Mouse (Mus musculus): Measurements from ENCODE around the gene Panx2. TPM values are rescaled to one million over a fixed set of nuclear protein-coding genes. Genes with fewer than 3 reads are reported as not detected.

Gene Panx2
- total and polyA plus RNA-seq, 3 experiments = not detected

GRCm38 (mm10) chr15:89060811-89061460 is 1.4 kb downstream of the Panx2 start:
- Histone ChIP-seq H3K4me2 (ENCODE audit: insufficient read depth, low read depth, poor library complexity, severe bottlenecking) (no peak overlapping the region), H3K4me1 (ENCODE audit: control insufficient read depth in 1 of 2, insufficient read depth in 2 of 2) (no peaks in the 10 kb centered on the region), H3K27ac (ENCODE audit: insufficient read depth, low read depth) (no peak overlapping the region), H3K79me2 (replicated peaks; ENCODE audit: control insufficient read depth, extremely low read depth, insufficient read depth, poor library complexity, severe bottlenecking) (no peaks in the 10 kb centered on the region), H3K9me3 (replicated peaks; ENCODE audit: low read length) (peaks cover 6% of the 10 kb centered on the region), H3K9ac (ENCODE audit: insufficient read depth, low read depth) (no peak overlapping the region), H3K4me3 (replicated peaks in 1 of 3; ENCODE audit: low read depth in 2 of 3, low read length in 2 of 3, poor library complexity in 1 of 3) (no peak overlapping the region), H3K36me3 (replicated peaks in 1 of 2; ENCODE audit: control insufficient read depth in 1 of 2, insufficient read depth in 1 of 2, low read length in 1 of 2) (no peaks in the 10 kb centered on the region), H3K27me3 (replicated peaks) (peaks cover 82% of the 10 kb centered on the region)
- in situ Hi-C loops (cut with MboI; ENCODE audit: low pct_ligation_motif_present, low pct_unique_long_range_greater_than_20kb, low sequenced_read_pairs) (loop anchor here (25.0 kb wide), 1 partner anchor 99 kb away; the partner anchor contains the start of gene Ttll8), dilution Hi-C loops (cut with MboI; ENCODE audit: extremely low pct_ligation_motif_present, extremely low pct_unique_long_range_greater_than_20kb, low sequenced_read_pairs) (no loop called here)
- DNase-seq (ENCODE audit: extremely low read depth) = no peak
- TF ChIP-seq CHD1 (IDR thresholded peaks at IDR 0.05; ENCODE audit: low read depth, low read length) (no peak), ELF1 (IDR thresholded peaks at IDR 0.05; ENCODE audit: low read depth, low read length) (no peak), GABPA (IDR thresholded peaks at IDR 0.05; ENCODE audit: insufficient replicate concordance, low read depth, low read length) (no peak), IRF4 (IDR thresholded peaks at IDR 0.05; ENCODE audit: low read depth, low read length) (no peak), USF1 (IDR thresholded peaks at IDR 0.05; ENCODE audit: low read depth, low read length) (no peak), JUND (conservative IDR thresholded peaks at IDR 0.05; ENCODE audit: low read depth, low read length) (no peak), KAT2A (IDR thresholded peaks at IDR 0.05; ENCODE audit: insufficient replicate concordance, low read length) (no peak), MAX (IDR thresholded peaks at IDR 0.05; ENCODE audit: low read length) (no peak), ZC3H11A (IDR thresholded peaks at IDR 0.05; ENCODE audit: low read depth, low read length) (no peak), TCF12 (IDR thresholded peaks at IDR 0.05; ENCODE audit: low read depth, low read length) (no peak), MXI1 (IDR thresholded peaks at IDR 0.05; ENCODE audit: low read depth, low read length) (no peak), ZKSCAN1 (IDR thresholded peaks at IDR 0.05; ENCODE audit: borderline replicate concordance, low read depth, low read length) (no peak), POLR2AphosphoS2 (IDR thresholded peaks at IDR 0.05; ENCODE audit: low read depth, low read length) (no peak), MAZ (IDR thresholded peaks at IDR 0.05; ENCODE audit: low read depth, low read length) (no peak), MEF2A (IDR thresholded peaks at IDR 0.05; ENCODE audit: borderline replicate concordance, low read depth, low read length) (no peak), POLR2A (IDR thresholded peaks at IDR 0.05; ENCODE audit: low read depth, low read length) (no peak), HCFC1 (IDR thresholded peaks at IDR 0.05; ENCODE audit: low read depth, low read length) (no peak), PAX5 (IDR thresholded peaks at IDR 0.05; ENCODE audit: low read length) (no peak), SMC3 (IDR thresholded peaks at IDR 0.05; ENCODE audit: low read depth, low read length) (no peak)

- H3K79me2 ChIP-seq (replicated peaks; ENCODE audit: control insufficient read depth, extremely low read depth, insufficient read depth, poor library complexity, severe bottlenecking) = no peaks in the 10 kb centered on the region
- no peak overlapping the region for H3K27ac ChIP-seq (ENCODE audit: insufficient read depth, low read depth)
- no peaks in the 10 kb centered on the region for H3K36me3 ChIP-seq (replicated peaks in 1 of 2; ENCODE audit: control insufficient read depth in 1 of 2, insufficient read depth in 1 of 2, low read length in 1 of 2)
- H3K4me3 ChIP-seq (replicated peaks in 1 of 3; ENCODE audit: low read depth in 2 of 3, low read length in 2 of 3, poor library complexity in 1 of 3) = no peak overlapping the region
- peaks cover 83% of the 10 kb centered on the region for H3K27me3 ChIP-seq (replicated peaks)
- TF ChIP-seq MXI1 (IDR thresholded peaks at IDR 0.05; ENCODE audit: low read depth, low read length) = no peak
- no peak for TF ChIP-seq ZMIZ1 (IDR thresholded peaks at IDR 0.05; ENCODE audit: low read depth, low read length)
- TF ChIP-seq ELF1 (IDR thresholded peaks at IDR 0.05; ENCODE audit: low read depth, low read length) = no peak
- TF ChIP-seq ZKSCAN1 (IDR thresholded peaks at IDR 0.05; ENCODE audit: borderline replicate concordance, low read depth, low read length) = no peak
- no peak for TF ChIP-seq CHD2 (IDR thresholded peaks at IDR 0.05; ENCODE audit: low read length)
- TF ChIP-seq ZNF384 (IDR thresholded peaks at IDR 0.05; ENCODE audit: low read depth, low read length) = no peak
- TF ChIP-seq USF2 (conservative IDR thresholded peaks at IDR 0.05; ENCODE audit: low read depth, low read length) = no peak
- no peak for TF ChIP-seq TCF12 (IDR thresholded peaks at IDR 0.05; ENCODE audit: low read depth, low read length)
- no peak for TF ChIP-seq MAX (IDR thresholded peaks at IDR 0.05; ENCODE audit: low read length)
- no peak for TF ChIP-seq KAT2A (IDR thresholded peaks at IDR 0.05; ENCODE audit: insufficient replicate concordance, low read length)
- no peak for TF ChIP-seq POLR2A (IDR thresholded peaks at IDR 0.05; ENCODE audit: low read depth, low read length)
- TF ChIP-seq CTCF (conservative IDR thresholded peaks at IDR 0.05 in 1 of 2, IDR thresholded peaks at IDR 0.05 in 1 of 2; ENCODE audit: low read depth in 2 of 2, low read length in 2 of 2) = no peak
- no peak for TF ChIP-seq RAD21 (IDR thresholded peaks at IDR 0.05; ENCODE audit: low read depth, low read length)
- TF ChIP-seq RCOR1 (conservative IDR thresholded peaks at IDR 0.05; ENCODE audit: low read depth, low read length) = no peak
- TF ChIP-seq JUN (IDR thresholded peaks at IDR 0.05; ENCODE audit: insufficient read depth, low read depth, low read length) = no peak
- no peak for TF ChIP-seq EP300 (IDR thresholded peaks at IDR 0.05; ENCODE audit: low read length)
- no peak for TF ChIP-seq PAX5 (IDR thresholded peaks at IDR 0.05; ENCODE audit: low read length)
- dilution Hi-C loops (cut with MboI; ENCODE audit: extremely low pct_ligation_motif_present, extremely low pct_unique_long_range_greater_than_20kb, low sequenced_read_pairs) = no loop called here
- no peak for DNase-seq (ENCODE audit: extremely low read depth)
- H3K4me1 ChIP-seq (ENCODE audit: control insufficient read depth in 1 of 2, insufficient read depth in 2 of 2) = no peaks in the 10 kb centered on the region
- peaks cover 6% of the 10 kb centered on the region for H3K9me3 ChIP-seq (replicated peaks; ENCODE audit: low read length)
- H3K9ac ChIP-seq (ENCODE audit: insufficient read depth, low read depth) = no peak overlapping the region
- no peak overlapping the region for H3K4me2 ChIP-seq (ENCODE audit: insufficient read depth, low read depth, poor library complexity, severe bottlenecking)
- in situ Hi-C loops (cut with MboI; ENCODE audit: low pct_ligation_motif_present, low pct_unique_long_range_greater_than_20kb, low sequenced_read_pairs) = loop anchor here (25.0 kb wide), 1 partner anchor 100 kb away; the partner anchor contains the start of gene Ttll8
Observed at GRCm38 (mm10) chr15:89061761-89062517, 2.4 kb downstream of the Panx2 start.
